Mouse (Mus musculus) neural tube, embryonic 12.5 days (tissue): Measurements from ENCODE around the gene Tle6. TPM values are rescaled to one million over a fixed set of nuclear protein-coding genes. Genes with fewer than 3 reads are reported as not detected.
A peak's percentile ranks its signal among the peaks of the same experiment; 100 is the strongest.

ENCODE experiments used
- ATAC-seq: fragments of 200-750 bp; cut with Nextera tagmentation; 2 replicates; pipeline ENCODE4 v1.8.0; 2017; ENCODE audit warnings: low read depth, mild to moderate bottlenecking, moderate TSS enrichment, moderate library complexity; ENCODE audit not compliant: low FRiP score
- H3K27ac ChIP-seq: fragments of 300-500 bp; sonication (generic); 2 replicates; pipeline ENCODE4 v1.5.1; 2016
- H3K27me3 ChIP-seq: fragments of 300-500 bp; sonication (generic); replicated peaks from 2 replicates; pipeline ENCODE4 v1.6.1; 2016; ENCODE audit warnings: mild to moderate bottlenecking
- H3K36me3 ChIP-seq: fragments of 300-500 bp; sonication (generic); 2 replicates; pipeline ENCODE4 v1.6.1; 2016; ENCODE audit warnings: mild to moderate bottlenecking
- H3K4me1 ChIP-seq: fragments of 300-500 bp; sonication (generic); 2 replicates; pipeline ENCODE4 v1.6.1; 2016
- H3K4me2 ChIP-seq: fragments of 300-500 bp; sonication (generic); replicated peaks from 2 replicates; pipeline ENCODE4 v1.6.1; 2016; ENCODE audit warnings: mild to moderate bottlenecking
- H3K4me3 ChIP-seq: fragments of 300-500 bp; sonication (generic); 2 replicates; pipeline ENCODE4 v1.5.1; 2016
- H3K9ac ChIP-seq: fragments of 300-500 bp; sonication (generic); 2 replicates; pipeline ENCODE4 v1.6.1; 2016; ENCODE audit warnings: mild to moderate bottlenecking
- H3K9me3 ChIP-seq: fragments of 300-500 bp; sonication (generic); 2 replicates; pipeline ENCODE4 v1.6.1; 2016; ENCODE audit warnings: mild to moderate bottlenecking
- WGBS: fragments of 180-500 bp; shearing (Covaris S2); methylation state at CpG from one replicate; pipeline ENCODE4 v1.1.7; 2016; 5-methylcytosine and 5-hydroxymethylcytosine counted together
- polyA plus RNA-seq: library from polyadenylated mRNA; unstranded; fragments of >200 nt; fragmentation: Nextera tagmentation; extraction: Ambion mirVana; gene quantifications from 2 replicates; pipeline ENCODE4 v1.2.1, GENCODE M21; 2016

The Tle6 gene
- polyA plus RNA-seq, 1 experiment from 2014 or later: 7.3 TPM

- H3K27me3 ChIP-seq: no peaks in the 10 kb centered on the region
- H3K4me3 ChIP-seq: no peak overlapping the region
- no peak overlapping the region for H3K9ac ChIP-seq
- H3K4me1 ChIP-seq: no peaks in the 10 kb centered on the region
- no peak for ATAC-seq
- H3K27ac ChIP-seq: no peak overlapping the region
- H3K36me3 ChIP-seq: no peaks in the 10 kb centered on the region
- no peak overlapping the region for H3K4me2 ChIP-seq
- WGBS: 80% methylated on average over 6 of the region's 6 CpGs
- H3K9me3 ChIP-seq: no peaks in the 10 kb centered on the region
Observed at GRCm38 (mm10) chr10:81553807-81554755, 46.8 kb downstream of the Tle6 start.

- H3K4me3 ChIP-seq: no peak overlapping the region
- H3K4me2 ChIP-seq: no peak overlapping the region
- no peaks in the 10 kb centered on the region for H3K9me3 ChIP-seq
- no peak overlapping the region for H3K9ac ChIP-seq
- no peak for ATAC-seq
- no peaks in the 10 kb centered on the region for H3K27me3 ChIP-seq
- H3K4me1 ChIP-seq: no peaks in the 10 kb centered on the region
- no peak overlapping the region for H3K27ac ChIP-seq
- WGBS: 88% methylated on average over 5 of the region's 5 CpGs
- H3K36me3 ChIP-seq: no peaks in the 10 kb centered on the region
Observed at GRCm38 (mm10) chr10:81553232-81553631, 47.6 kb downstream of the Tle6 start.

DNA sequence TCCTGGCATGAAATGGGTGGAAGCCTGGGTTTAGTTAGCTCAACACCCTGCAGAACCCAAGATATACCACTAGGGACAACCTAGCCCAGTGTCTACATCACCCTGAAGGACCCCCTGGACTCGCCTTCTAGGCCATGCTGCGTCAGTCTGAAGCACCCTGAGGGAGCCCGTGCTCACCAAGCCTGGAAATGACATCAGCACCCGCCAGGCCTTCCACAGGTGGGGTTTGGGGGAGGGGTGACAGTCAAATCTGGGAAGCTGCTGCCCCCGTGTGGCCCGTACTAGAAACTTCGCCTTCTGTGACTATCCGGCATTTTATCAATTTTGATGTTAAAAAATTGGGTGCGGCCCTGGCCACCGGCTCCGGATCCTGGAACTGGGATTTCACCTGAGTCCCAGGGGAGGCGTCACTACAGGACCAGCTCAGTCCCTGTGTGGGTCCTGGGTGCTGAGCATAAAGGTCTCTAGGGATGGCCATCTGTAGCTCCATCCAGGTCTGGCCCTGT is 49.2 kb downstream of the Tle6 start:
- 6% methylated on average over 12 of the region's 12 CpGs for WGBS
- H3K9me3 ChIP-seq: no peaks in the 10 kb centered on the region
- H3K27me3 ChIP-seq: no peaks in the 10 kb centered on the region
- no peaks in the 10 kb centered on the region for H3K4me1 ChIP-seq
- no peak overlapping the region for H3K4me2 ChIP-seq
- ATAC-seq: peak; percentile 70
- no peak overlapping the region for H3K9ac ChIP-seq
- no peak overlapping the region for H3K4me3 ChIP-seq
- H3K36me3 ChIP-seq: no peaks in the 10 kb centered on the region
- H3K27ac ChIP-seq: no peak overlapping the region

- Histone ChIP-seq H3K4me1 (peaks cover 3% of the 10 kb centered on the region; the same call in 1 of the 2 replicates), H3K27me3 (no peaks in the 10 kb centered on the region), H3K4me3 (no peak overlapping the region), H3K9ac (no peak overlapping the region), H3K36me3 (no peaks in the 10 kb centered on the region), H3K9me3 (no peaks in the 10 kb centered on the region), H3K27ac (no peak overlapping the region), H3K4me2 (no peak overlapping the region)
- 13% methylated on average over 7 of the region's 7 CpGs for WGBS
- no peak for ATAC-seq
Observed at GRCm38 (mm10) chr10:81550257-81550656, 50.6 kb downstream of the Tle6 start.

DNA sequence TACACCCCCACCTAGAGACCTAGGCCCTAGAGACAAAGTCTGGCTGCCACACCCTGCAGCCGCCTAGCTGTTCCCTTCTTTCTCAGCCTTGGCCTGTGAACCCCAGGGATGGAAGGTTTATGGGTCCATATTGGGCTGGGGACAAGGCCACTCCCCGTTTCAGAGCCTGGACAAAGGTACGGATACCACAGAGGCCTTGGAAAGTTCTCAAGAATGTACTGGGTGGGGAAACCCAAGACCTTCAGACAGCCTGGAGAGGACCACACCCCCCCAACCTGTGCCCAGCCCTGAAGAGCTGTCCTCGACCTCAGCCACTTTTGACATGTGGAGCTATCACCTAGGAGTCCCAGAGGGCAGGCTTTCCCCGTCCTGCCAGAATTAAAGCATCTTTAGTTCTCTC is 51.9 kb downstream of the Tle6 start:
- Histone ChIP-seq H3K27me3 (no peaks in the 10 kb centered on the region), H3K4me1 (peaks cover 10% of the 10 kb centered on the region), H3K4me3 (no peak overlapping the region), H3K9me3 (no peaks in the 10 kb centered on the region), H3K36me3 (no peaks in the 10 kb centered on the region), H3K4me2 (no peak overlapping the region), H3K27ac (no peak overlapping the region), H3K9ac (no peak overlapping the region)
- WGBS: 67% methylated on average over 5 of the region's 5 CpGs
- no peak for ATAC-seq

- no peak overlapping the region for H3K9ac ChIP-seq
- H3K4me2 ChIP-seq: no peak overlapping the region
- H3K27me3 ChIP-seq: no peaks in the 10 kb centered on the region
- H3K27ac ChIP-seq: no peak overlapping the region
- 93% methylated on average over 13 of the region's 13 CpGs for WGBS
- ATAC-seq: no peak
- H3K9me3 ChIP-seq: no peaks in the 10 kb centered on the region
- H3K36me3 ChIP-seq: no peaks in the 10 kb centered on the region
- H3K4me1 ChIP-seq: peaks cover 30% of the 10 kb centered on the region
- no peak overlapping the region for H3K4me3 ChIP-seq
Observed at GRCm38 (mm10) chr10:81546788-81547571, 53.9 kb downstream of the Tle6 start.

DNA sequence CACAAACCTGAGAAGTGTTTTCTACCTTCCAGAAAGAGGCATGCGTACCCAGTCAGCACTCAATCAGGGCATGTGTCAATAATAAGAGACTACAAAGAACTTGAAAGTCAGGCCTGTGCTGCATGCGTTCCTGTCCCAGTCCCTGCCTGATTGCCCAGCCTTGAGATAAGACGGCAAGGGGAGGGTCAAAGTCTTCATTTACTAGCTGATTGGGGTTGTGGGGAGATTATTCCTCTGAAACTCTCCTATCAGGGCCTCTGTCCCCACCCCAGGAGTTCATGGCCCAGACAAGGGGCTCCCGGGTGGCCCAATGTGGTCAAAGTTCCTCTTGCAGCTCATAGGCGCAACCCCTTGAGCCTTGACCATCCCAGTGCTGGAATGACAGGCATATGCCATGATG is 54.5 kb downstream of the Tle6 start:
- H3K27ac ChIP-seq: no peak overlapping the region
- H3K4me2 ChIP-seq: no peak overlapping the region
- H3K4me1 ChIP-seq: peaks cover 33% of the 10 kb centered on the region
- H3K36me3 ChIP-seq: no peaks in the 10 kb centered on the region
- H3K9me3 ChIP-seq: no peaks in the 10 kb centered on the region
- no peaks in the 10 kb centered on the region for H3K27me3 ChIP-seq
- WGBS: 82% methylated on average over 5 of the region's 5 CpGs
- 0 out of 2 replicates have a peak overlapping the region, but pooled peaks have one; percentile 13 for H3K9ac ChIP-seq
- H3K4me3 ChIP-seq: no peak overlapping the region
- no peak for ATAC-seq

DNA sequence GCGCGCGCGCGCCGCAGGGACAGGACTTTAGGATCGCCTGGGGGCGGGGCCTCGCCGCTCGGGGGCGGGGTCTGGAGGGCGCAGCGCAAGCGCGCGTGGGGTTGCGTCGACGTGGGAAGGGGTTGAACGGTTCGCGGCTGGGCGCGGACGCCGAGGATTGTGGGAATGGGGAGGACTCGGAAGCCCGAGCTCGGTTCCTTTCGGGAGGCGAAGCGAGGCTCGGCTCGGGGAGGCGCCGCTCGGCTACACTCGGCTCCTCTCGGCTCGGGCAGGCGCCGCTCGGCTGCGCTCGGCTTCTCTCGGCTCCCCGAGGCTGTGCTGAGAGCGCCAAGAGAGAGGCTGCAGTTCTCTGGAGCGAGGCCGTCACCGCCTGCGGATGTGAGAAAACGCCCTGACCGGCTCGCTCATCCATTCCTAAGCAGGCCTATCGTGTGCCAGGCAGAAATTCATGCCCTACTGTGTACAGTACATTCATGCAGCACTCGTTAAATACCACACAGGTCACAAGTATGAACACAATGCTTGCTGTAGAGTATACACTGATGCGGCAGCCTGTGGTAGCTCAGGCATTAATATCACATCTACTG is 55.6 kb downstream of the Tle6 start, which contains the start of gene Gna11:
TSS of gene Gna11 (minus strand) at position 30 of the 587 bp plus-strand sequence.
- Histone ChIP-seq H3K4me1 (peaks cover 38% of the 10 kb centered on the region), H3K4me2 (peak within 1 kb of the TSS; percentile 99), H3K27me3 (no peaks in the 10 kb centered on the region), H3K9ac (peak within 1 kb of the TSS; percentile 92), H3K36me3 (no peaks in the 10 kb centered on the region), H3K9me3 (no peaks in the 10 kb centered on the region), H3K4me3 (peak within 1 kb of the TSS; percentile 92), H3K27ac (peak within 1 kb of the TSS; percentile 70)
- 2% methylated on average over 59 of the region's 59 CpGs for WGBS
- peak; percentile 96 for ATAC-seq

DNA sequence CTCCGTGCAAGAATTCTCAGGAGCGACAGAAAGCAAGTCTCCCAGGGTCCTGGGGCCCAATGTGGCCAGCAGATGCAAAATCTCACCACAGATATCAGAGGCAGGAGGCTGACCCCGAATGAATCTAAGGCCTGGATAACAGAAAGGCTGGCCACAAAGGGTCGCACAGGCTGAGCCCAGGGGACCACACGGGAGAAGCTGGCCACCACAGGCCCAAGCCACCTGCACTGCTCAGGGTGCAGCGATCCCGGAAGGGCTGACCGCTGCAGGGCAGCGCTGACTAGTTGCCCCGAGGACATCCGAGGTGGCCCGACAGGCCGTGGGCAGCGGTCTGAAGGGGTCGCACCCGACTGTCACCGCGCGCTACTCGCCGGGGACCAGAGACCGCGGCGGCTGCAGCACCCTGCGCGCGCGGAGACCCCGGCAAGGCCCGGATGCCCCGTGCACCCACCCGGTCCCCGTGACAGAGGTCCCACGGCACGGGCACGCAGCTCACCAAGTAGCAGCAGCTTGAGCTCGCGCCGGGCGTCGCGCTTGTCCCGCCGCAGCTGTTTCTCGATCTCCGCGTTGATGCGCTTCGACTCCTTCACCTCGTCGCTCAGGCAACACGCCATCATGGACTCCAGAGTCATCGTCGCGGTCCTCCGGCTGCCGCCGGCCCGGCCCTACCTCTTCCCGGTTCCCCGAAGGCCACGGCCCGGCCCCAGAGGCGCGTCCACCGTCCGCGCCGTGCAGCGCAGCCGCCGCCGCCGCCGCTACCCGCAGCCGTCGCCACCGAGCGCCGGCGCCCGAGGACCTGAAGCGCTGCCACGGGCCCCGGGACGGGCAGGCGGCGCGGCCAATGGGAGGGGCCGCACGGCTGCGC is 56.3 kb downstream of the Tle6 start:
- Histone ChIP-seq H3K27ac (peak overlapping the region; percentile 70), H3K4me2 (peak overlapping the region; percentile 99), H3K4me1 (peaks cover 42% of the 10 kb centered on the region), H3K9ac (peak overlapping the region; percentile 92), H3K36me3 (no peaks in the 10 kb centered on the region), H3K27me3 (no peaks in the 10 kb centered on the region), H3K9me3 (no peaks in the 10 kb centered on the region), H3K4me3 (peak overlapping the region; percentile 92)
- ATAC-seq: peak; percentile 54
- under 1% methylated on average over 93 of the region's 93 CpGs for WGBS

DNA sequence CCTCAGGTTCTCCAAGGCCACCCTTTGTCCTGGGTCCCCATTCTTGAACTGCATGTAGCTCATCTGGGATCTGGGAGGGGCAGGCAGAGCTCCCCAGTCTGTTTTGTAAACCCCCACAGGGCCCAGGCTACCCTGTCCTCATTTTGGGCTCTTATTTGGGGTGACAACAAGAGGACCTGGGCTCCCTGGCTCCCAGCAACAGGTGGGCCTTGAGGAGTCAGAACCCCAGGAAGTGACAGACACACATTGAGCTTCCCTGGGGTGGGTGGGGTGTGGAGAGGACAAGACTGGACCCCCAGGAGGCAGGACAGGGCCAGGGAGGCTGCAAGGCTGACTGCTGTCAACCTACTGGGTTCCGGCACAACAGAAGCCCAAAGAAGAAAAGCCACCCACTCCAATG is 57.2 kb downstream of the Tle6 start:
- no peaks in the 10 kb centered on the region for H3K36me3 ChIP-seq
- H3K27me3 ChIP-seq: no peaks in the 10 kb centered on the region
- H3K4me3 ChIP-seq: peak overlapping the region; percentile 92
- WGBS: 76% methylated on average over 1 of the region's 1 CpGs
- H3K9me3 ChIP-seq: no peaks in the 10 kb centered on the region
- peaks cover 42% of the 10 kb centered on the region for H3K4me1 ChIP-seq
- H3K27ac ChIP-seq: no peak overlapping the region
- ATAC-seq: no peak
- H3K9ac ChIP-seq: peak overlapping the region; percentile 92
- H3K4me2 ChIP-seq: peak overlapping the region; percentile 99

DNA sequence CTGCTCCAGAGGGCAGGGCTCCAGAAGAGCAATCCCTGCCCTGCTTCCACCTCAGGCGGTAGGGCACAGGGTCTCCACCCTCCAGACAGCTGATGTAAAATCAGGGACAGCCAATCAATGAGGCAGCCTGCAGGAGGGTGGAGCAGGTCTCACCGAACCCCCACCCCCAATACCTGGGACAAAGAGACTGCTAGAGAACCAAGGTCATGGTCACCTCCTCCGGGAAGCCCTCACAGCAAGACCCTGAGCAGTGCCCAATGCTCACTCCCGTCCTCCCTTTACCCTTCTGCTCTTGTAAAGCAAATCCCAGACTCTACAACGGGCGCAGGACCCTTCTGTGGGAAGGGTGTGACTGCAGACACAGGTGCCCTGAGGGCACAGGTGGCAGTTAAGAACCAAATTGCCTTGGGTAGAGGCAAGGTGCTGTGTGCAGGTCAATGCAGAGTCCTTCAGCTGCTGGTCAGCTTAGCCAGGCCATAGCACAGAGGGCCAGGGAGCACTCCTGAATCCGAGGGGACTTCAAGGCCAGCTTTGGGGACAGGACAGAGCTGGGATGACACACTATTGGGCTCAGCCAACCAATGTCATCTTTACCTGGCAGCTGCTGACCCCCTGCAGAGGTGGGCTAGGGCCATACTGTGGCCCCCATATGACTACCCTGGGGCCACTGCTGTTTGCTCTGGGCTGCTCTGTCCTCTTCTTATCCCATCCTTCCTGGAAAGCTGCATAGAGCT is 58.0 kb downstream of the Tle6 start:
- Histone ChIP-seq H3K36me3 (no peaks in the 10 kb centered on the region), H3K9me3 (no peaks in the 10 kb centered on the region), H3K9ac (peak overlapping the region; percentile 92), H3K27me3 (no peaks in the 10 kb centered on the region), H3K4me3 (peak overlapping the region; percentile 92; the same call in 1 of the 2 replicates), H3K27ac (no peak overlapping the region), H3K4me1 (peaks cover 42% of the 10 kb centered on the region), H3K4me2 (peak overlapping the region; percentile 99)
- WGBS: 74% methylated on average over 7 of the region's 7 CpGs
- ATAC-seq: no peak
